Mouse (Mus musculus) layer of hippocampus, adult 8-10 months (tissue): Measurements from ENCODE around the gene Bicral. TPM values are rescaled to one million over a fixed set of nuclear protein-coding genes. Genes with fewer than 3 reads are reported as not detected.
A peak's percentile ranks its signal among the peaks of the same experiment; 100 is the strongest.
"Not testable (repeated sequence)": the region's sequence is repeated elsewhere in the genome, so short reads cannot be mapped to it uniquely, and the experiment has no call there.

Experiments used
- DNase-seq, 2 experiments: peaks; one replicate each; pipeline ENCODE4 v3.0.0; 2022; ENCODE audit warnings: low spot score in 2 of 2
- total RNA-seq, 4 experiments: library from RNA; stranded (reverse); gene quantifications; 2 replicates each; pipeline ENCODE4 v1.2.4; 2022

Bicral gene
- total RNA-seq, 4 experiments from 2014 or later, result 51.9 to 67.7 (median 61.2) TPM

DNA sequence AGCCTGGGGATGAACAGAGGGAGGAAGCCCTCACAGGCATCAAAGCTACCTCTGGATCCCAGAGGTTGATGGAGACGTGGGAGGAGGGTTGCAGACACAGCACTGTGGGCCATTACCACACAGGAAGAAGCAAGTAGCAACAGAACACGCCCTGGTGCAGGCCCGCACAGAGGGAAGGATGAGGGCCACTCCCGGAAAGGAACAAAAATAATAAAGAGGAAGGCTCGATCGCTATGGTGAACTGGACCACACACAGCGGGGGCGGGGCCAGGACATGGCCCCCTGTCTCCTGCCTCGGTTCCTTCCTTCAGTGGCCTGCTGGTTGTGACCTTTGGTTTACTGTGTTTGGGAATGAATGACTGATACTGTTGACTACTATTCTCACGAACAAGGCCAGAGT, 58.6 kb downstream of the Bicral start:
- no peak for DNase-seq

DNA sequence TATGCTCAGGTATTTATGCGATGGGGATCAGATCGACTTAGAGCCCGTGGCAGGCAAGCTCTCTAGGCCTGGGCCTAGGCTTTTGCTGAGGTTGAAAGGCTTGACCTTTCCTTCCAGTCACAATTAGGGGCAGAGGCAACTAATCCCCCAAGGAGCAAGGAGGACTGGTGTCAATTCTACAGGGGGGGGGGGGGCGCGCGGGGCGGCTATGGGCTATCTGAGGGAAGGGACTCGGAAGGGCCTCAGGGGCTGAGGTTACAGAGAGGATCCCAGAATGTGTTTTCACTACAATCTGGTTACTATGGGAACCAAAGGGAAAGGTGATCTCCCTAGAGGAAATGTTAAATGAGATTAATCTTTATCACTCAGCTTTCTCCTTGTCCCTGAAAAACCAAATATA, 60.9 kb downstream of the Bicral start:
- no peak for DNase-seq

DNA sequence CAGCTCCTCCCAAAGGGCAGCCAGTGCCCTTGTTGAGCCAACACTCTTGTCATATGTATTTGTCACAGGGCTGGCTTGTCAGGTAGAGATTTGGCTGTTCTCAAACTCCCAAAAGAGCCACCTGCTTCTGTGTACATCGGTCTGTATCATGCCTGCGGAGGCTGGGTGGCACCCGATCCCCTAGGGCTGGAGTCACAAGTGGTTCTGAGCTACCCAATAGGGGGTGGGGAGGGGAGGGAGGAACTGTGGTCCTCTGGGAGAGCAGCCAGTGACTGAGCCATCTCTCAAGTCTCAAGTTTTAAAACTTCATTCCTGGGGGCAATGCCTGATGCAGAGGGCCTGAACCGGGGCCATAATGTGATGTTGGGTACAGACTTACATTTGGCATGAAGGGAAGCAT, 61.5 kb downstream of the Bicral start:
- no peak for DNase-seq

DNA sequence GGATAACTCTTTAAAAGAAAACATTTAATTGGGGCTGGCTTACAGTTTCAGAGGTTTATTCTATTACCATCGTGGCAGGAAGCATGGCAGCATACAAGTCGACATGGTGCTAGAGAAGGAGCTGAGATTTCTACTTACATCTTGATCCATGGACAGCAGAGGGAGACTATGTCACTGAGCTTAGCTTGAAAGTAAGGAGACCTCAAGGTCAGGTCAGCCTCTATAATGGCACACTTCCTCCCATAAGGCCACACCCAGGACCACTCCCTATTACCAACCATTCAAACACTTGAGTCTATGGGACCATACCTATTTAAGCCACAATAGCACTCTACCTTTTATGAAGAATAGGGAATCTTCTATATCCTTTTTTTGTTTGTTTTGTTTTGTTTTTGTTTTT, 65.3 kb downstream of the Bicral start:
- no peak for DNase-seq

GRCm38 (mm10) chr17:46787974-46788373, 70.3 kb downstream of the Bicral start:
- not testable (repeated sequence) for DNase-seq

- no peak for DNase-seq
These were observed 71.3 kb downstream of the Bicral start for GRCm38 (mm10) chr17:46786952-46787351.

DNA sequence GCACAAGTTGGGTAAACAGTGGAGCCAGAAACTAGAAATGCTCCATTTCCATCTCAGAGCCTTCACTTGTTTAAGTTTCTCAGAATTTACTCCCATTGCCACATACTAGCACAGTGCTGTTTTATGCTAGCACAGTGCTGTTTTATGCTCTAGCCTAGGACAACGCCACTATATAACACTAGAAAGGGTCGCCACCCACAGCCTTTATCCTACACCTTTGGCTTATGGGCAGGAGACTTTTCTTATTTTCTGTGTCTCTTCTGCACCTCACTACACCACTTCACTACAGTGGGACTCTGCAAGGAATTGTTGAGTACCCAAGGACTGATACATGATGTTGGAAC, 75.1 kb downstream of the Bicral start:
- DNase-seq, result no peak

- peak; percentile 86 for DNase-seq
These were observed 75.7 kb downstream of the Bicral start, which contains the start of gene Rpl7l1 for GRCm38 (mm10) chr17:46782341-46783221. Gene Rpl7l1, minus strand, starts transcription at chr17:46782672.

GRCm38 (mm10) chr17:46781876-46782275, 76.4 kb downstream of the Bicral start:
- DNase-seq, result no peak

DNA sequence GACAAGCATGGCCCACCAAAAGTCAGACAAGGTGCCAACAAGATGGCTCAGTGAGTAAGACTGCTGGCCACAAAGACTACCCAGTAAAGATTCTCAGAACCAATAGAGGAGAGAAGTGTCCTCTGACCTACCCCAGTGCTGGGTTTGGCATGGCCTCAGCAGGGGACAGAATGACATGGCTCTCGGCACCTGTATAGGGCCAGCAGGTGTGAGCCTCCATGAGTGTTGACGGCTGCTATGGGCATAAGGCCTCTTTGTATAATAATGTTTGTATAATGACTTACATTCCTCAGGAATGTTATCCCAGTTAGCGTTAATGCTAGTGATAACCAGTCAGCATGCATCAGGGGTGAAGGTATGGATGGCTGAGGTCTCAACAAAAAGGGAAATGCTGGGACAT, 82.2 kb downstream of the Bicral start:
- no peak for DNase-seq

DNA sequence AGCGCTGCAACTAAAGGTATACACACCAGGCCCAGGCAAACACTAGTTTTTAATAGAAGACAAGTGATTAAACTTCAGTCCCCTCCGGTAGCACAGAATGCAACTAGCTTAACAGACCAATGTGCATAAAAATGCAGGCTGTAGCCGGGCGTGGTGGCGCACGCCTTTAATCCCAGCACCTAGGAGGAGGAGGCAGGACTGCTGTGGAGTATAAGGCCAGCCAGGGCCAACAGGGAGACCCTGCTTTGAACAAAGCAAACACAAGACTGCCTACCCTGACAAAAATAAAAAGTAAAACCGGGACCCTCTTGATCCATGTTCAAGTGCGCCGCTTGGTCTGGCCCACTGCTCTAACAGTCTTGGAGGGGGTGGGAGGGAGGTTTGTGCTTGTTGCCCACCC, 83.2 kb downstream of the Bicral start:
- DNase-seq, result no peak

DNA sequence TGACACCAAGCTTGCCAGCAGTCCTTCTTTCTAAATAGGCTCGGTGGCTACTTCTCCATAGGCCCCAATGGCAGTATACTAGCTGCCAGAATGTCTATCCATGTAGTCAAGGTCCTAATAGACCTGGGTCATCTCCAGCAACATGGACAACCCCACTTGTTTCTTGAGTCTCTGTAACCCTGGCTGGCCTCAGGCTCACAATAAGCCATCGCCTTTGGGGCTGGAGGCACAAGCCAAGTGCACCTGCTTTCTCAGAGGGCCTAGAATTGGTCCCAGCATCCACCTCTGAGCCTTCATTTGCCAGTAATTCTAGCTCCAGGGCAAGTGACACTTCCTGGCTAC, 84.2 kb downstream of the Bicral start:
- DNase-seq, result no peak

DNA sequence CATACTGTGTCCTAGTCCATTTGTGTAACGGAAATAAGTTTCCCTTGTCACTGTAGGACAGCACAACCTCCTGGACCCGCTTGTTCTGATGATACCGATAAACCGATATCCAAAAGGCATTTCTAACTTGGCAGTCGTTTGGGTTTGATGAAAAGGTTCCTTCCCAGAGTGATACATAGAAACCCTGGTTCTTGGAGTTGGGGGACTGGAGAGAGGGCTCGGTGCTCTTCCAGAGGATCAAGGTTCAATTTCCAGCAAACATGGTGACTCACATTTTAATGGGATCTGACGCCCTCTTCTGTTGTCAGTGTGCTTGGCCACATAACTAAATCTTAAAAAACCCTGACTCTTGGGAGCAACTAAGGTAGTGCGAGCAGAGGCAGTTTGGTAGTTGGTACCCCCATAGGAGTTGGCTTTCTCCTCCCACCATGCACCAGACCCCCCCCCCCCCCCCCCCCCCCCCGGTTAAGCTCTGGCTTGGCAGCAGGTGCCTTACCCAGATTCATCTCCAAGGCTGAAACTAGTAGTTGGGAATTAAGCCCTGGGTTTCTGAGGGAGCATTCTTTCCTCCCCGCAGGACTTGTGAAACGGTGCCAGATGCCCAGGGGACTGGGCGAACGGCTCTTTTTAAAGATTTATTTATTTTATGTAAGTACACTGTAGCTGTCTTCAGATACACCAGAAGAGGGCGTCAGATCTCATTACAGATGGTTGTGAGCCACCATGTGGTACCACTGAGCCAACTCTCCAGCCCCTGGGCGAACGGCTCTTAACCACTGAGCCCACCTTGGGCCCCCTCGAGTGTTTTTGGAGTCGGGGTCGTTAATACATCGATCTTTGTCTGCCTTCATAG, 84.8 kb downstream of the Bicral start:
- no peak for DNase-seq

GRCm38 (mm10) chr17:46772404-46773277, 85.6 kb downstream of the Bicral start, which contains the start of gene 2310039H08Rik:
Gene 2310039H08Rik, plus strand, starts transcription at chr17:46772635.
- DNase-seq, result peak; percentile 79 to 81

GRCm38 (mm10) chr17:46772038-46772403, 86.3 kb downstream of the Bicral start:
- no peak for DNase-seq

DNA sequence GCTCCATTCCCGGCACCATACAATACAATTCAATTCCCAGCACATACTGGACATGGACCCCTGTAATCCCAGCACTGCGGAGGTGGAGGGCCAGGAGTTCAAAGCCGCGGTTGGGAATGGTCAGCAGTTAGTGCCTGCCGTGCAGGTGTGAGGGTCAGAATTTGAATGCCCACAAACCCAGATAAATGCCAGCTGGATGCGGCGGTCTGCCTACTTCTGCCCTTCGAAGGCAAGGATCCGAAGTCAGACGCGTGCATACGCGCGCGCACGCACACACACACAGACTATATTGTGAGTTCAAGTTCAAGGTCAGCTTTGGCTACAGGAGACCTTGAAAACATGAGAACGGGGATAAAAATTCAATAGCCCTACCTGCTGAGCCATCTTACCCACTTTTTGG, 86.7 kb downstream of the Bicral start:
- no peak for DNase-seq

GRCm38 (mm10) chr17:46771025-46771424, 87.3 kb downstream of the Bicral start:
- no peak for DNase-seq

GRCm38 (mm10) chr17:46770546-46770945, 87.7 kb downstream of the Bicral start:
- DNase-seq, result no peak

DNA sequence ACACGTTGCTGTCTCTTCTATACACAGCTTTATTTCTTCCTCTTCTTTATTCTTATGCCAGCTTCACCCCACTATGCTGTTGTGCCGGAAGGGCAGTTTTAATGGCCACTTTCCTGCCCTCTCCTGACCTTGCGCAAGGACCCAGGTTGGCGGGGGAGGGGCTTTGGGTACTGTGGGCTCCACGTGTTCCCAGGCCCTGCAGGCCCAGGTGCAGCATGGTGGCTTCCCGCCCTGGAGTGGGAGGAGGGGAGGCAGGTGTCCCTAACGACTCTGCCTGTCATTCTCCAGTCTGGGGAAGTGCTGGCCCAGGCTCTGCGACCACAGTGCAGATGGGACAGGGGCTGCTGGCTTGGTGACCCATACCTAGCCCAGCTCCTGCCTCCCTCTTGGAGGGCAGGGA, 90.4 kb downstream of the Bicral start:
- no peak for DNase-seq

- peak in 1 of 2 experiments; percentile 60 for DNase-seq
These were observed 93.4 kb downstream of the Bicral start for GRCm38 (mm10) chr17:46764916-46765315.

DNA sequence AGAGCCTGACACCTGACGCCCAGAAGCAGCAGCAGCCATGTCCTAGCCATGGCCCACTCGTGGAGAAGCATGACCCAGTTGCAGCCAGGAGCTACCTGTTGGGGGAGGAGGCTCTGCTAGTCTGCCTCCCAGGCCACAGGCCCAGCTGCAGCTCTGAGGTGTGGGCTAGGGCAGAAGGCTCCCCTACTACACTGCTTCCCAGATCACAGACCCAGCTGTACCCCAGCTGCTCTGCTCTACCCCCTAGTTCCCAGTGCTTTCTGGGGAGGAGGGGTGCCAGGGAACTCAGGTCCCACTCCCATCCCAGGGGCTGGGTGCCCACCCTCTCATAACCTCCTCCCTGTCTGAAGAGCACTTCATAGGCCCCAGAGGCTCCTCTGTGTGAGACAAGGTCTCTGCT, 94.7 kb downstream of the Bicral start, which contains the start of gene Ptcra:
Ptcra (minus strand) TSS at position 169 of the 400 bp plus-strand sequence.
- no peak for DNase-seq
